Mouse (Mus musculus) layer of hippocampus, postnatal 25 days (tissue): ENCODE measurements around the gene Nynrin. TPM values are rescaled to one million over a fixed set of nuclear protein-coding genes. Genes with fewer than 3 reads are reported as not detected.

Source experiments
- DNase-seq, 2 experiments: peaks; one replicate each; pipeline ENCODE4 v3.0.0; 2022; ENCODE audit warnings: mixed read lengths in 2 of 2, low spot score in 1 of 2; ENCODE audit errors: extremely low spot score in 1 of 2
- total RNA-seq, 2 experiments: library from RNA; stranded (reverse); gene quantifications; 2 replicates each; pipeline ENCODE4 v1.2.3; 2021

Nynrin gene
- total RNA-seq, 2 experiments from 2014 or later, result 8.5 to 10.7 TPM

GRCm38 (mm10) chr14:55838740-55839139, 15.1 kb upstream of the Nynrin start:
- no peak for DNase-seq

GRCm38 (mm10) chr14:55840853-55841366, 12.9 kb upstream of the Nynrin start:
- DNase-seq, result no peak

- no peak for DNase-seq
Measured at GRCm38 (mm10) chr14:55842794-55843193, 11.0 kb upstream of the Nynrin start.

GRCm38 (mm10) chr14:55845506-55846294, 8.1 kb upstream of the Nynrin start:
- no peak for DNase-seq

- no peak for DNase-seq
Measured at GRCm38 (mm10) chr14:55850885-55851284, 2.9 kb upstream of the Nynrin start.

GRCm38 (mm10) chr14:55852646-55853551, 911 bp upstream of the Nynrin start:
- DNase-seq, result no peak

GRCm38 (mm10) chr14:55854406-55855100, 743 bp downstream of the Nynrin start:
- no peak for DNase-seq

- no peak for DNase-seq
Measured at GRCm38 (mm10) chr14:55855101-55855561, 1.3 kb downstream of the Nynrin start.

GRCm38 (mm10) chr14:55857588-55857987, 3.8 kb downstream of the Nynrin start:
- DNase-seq, result no peak

GRCm38 (mm10) chr14:55862186-55862585, 8.4 kb downstream of the Nynrin start:
- no peak for DNase-seq

- DNase-seq, result no peak
Measured at GRCm38 (mm10) chr14:55862970-55863369, 9.2 kb downstream of the Nynrin start.

GRCm38 (mm10) chr14:55863773-55864172, 10.0 kb downstream of the Nynrin start:
- peak; percentile 49 to 68 for DNase-seq

GRCm38 (mm10) chr14:55866962-55867361, 13.2 kb downstream of the Nynrin start:
- peak in 1 of 2 experiments; percentile 81 for DNase-seq

GRCm38 (mm10) chr14:55868230-55869026, 14.6 kb downstream of the Nynrin start:
- no peak for DNase-seq

- no peak for DNase-seq
Measured at GRCm38 (mm10) chr14:55869538-55869937, 15.7 kb downstream of the Nynrin start.

- no peak for DNase-seq
Measured at GRCm38 (mm10) chr14:55872039-55872438, 18.2 kb downstream of the Nynrin start.

- DNase-seq, result no peak
Measured at GRCm38 (mm10) chr14:55872551-55872950, 18.7 kb downstream of the Nynrin start.

GRCm38 (mm10) chr14:55873242-55873713, 19.5 kb downstream of the Nynrin start:
- no peak for DNase-seq
